Mouse (Mus musculus) bone marrow macrophage, adult 2 months (primary cell): Measurements from ENCODE around the gene Git1. TPM values are rescaled to one million over a fixed set of nuclear protein-coding genes. Genes with fewer than 3 reads are reported as not detected.

Experiments used
- H3K27ac ChIP-seq: 2 replicates; pipeline ENCODE4 v1.5.1; 2012; ENCODE audit warnings: low read depth, low read length; ENCODE audit not compliant: insufficient read depth
- H3K4me1 ChIP-seq: 2 replicates; pipeline ENCODE4 v1.6.1; 2012; ENCODE audit warnings: low read length; ENCODE audit not compliant: control insufficient read depth, insufficient read depth
- H3K4me3 ChIP-seq: 2 replicates; pipeline ENCODE4 v1.5.1; 2012; ENCODE audit warnings: mild to moderate bottlenecking, low read length, moderate library complexity; ENCODE audit not compliant: insufficient read depth
- CTCF ChIP-seq: IDR thresholded peaks from 2 replicates; pipeline ENCODE4 v1.5.1; 2012; ENCODE audit warnings: low read depth, mild to moderate bottlenecking, low read length, moderate library complexity
- POLR2A ChIP-seq: IDR thresholded peaks from 2 replicates; pipeline ENCODE4 v1.6.1; 2012; ENCODE audit warnings: mild to moderate bottlenecking, low read depth, low read length, borderline replicate concordance
- polyA plus RNA-seq: library from polyadenylated mRNA; stranded (reverse); fragments of >200 nt; gene quantifications from 2 replicates; pipeline ENCODE4 v1.2.4, GENCODE M21; 2012; ENCODE audit not compliant: missing spikeins, insufficient read depth, insufficient read length

The Git1 gene
- polyA plus RNA-seq, 1 experiment = 34.0 TPM

DNA sequence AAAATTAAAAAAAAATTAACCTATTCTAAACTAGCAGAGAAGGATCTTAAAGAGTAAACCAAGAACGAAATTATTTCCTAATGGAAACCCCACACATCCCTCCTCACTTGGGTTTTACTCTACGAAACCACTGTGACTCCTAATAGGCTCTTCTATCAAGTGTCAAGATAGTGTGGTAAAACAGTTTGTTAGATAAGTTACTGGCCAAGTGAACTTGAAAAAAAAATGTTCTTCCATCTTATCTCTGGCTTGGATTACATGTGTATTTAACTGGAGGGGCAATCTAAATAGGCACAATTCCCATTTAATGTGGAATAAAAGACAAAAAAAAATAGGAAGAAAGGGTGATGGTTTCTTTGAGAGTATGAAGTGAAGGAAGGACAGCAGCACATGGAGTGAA, 37.5 kb downstream of the Git1 start:
- Histone ChIP-seq H3K4me3 (no peak overlapping the region), H3K4me1 (no peaks in the 10 kb centered on the region), H3K27ac (no peak overlapping the region)
- TF ChIP-seq POLR2A (no peak), CTCF (no peak)

- no peak for TF ChIP-seq CTCF
- no peak for TF ChIP-seq POLR2A
Measured at GRCm38 (mm10) chr11:77532202-77532846, 39.0 kb downstream of the Git1 start.

GRCm38 (mm10) chr11:77545261-77545660, 51.9 kb downstream of the Git1 start:
- TF ChIP-seq CTCF = no peak
- no peak for TF ChIP-seq POLR2A
- H3K4me1 ChIP-seq = 0 out of 2 replicates have a peak, but pooled peaks cover 2% of the 10 kb centered on the region
- H3K27ac ChIP-seq = no peak overlapping the region
- H3K4me3 ChIP-seq = no peak overlapping the region

More at GRCm38 (mm10) chr11:77532202-77532846, 39.0 kb downstream of the Git1 start:
- H3K27ac ChIP-seq = no peak overlapping the region
- H3K4me1 ChIP-seq = no peaks in the 10 kb centered on the region
- H3K4me3 ChIP-seq = no peak overlapping the region

Other genes with a start within 250 kb of the Git1 start
- not detected in 2 replicates for gene Coro6, start 31.2 kb upstream of the Git1 start, polyA plus RNA-seq
- 5.0 and 5.1 TPM in 2 replicates for gene Ankrd13b, start 3.9 kb upstream of the Git1 start, polyA plus RNA-seq
- 10.4 and 10.5 TPM in 2 replicates for gene Abhd15, start 21.6 kb downstream of the Git1 start, polyA plus RNA-seq
- gene Trp53i13, start 22.4 kb downstream of the Git1 start, polyA plus RNA-seq = 13.1 and 15.7 TPM in 2 replicates
- 0.32 TPM in 1 of 2 replicates, not detected in the other for gene Gm10392, start 25.6 kb downstream of the Git1 start, polyA plus RNA-seq
- 38.5 and 40.3 TPM in 2 replicates for gene Taok1, start 114.3 kb downstream of the Git1 start, polyA plus RNA-seq
- gene Nufip2, start 192.6 kb downstream of the Git1 start, polyA plus RNA-seq = 40.8 and 50.4 TPM in 2 replicates
- gene Cryba1, start 231.7 kb downstream of the Git1 start, polyA plus RNA-seq = not detected in 2 replicates